Mouse (Mus musculus): ENCODE data around the gene Adam30. TPM values are rescaled to one million over a fixed set of nuclear protein-coding genes. Genes with fewer than 3 reads are reported as not detected.
A peak's percentile ranks its signal among the peaks of the same experiment; 100 is the strongest.
"Not testable (repeated sequence)": the region's sequence is repeated elsewhere in the genome, so short reads cannot be mapped to it uniquely, and the experiment has no call there.

The Adam30 gene
- not detected in 2 replicates for polyA plus RNA-seq (2015; fragmentation: Nextera tagmentation; extraction: Ambion mirVana)

- no peak for TF ChIP-seq CTCF (IDR thresholded peaks at IDR 0.05; ENCODE audit: low read depth)
- no peaks in the 10 kb centered on the region for H3K4me1 ChIP-seq (replicated peaks; ENCODE audit: control insufficient read depth, insufficient read depth, low read length)
- H3K27ac ChIP-seq (ENCODE audit: low read depth, low read length) = no peak within 1 kb of the TSS
- no peak within 1 kb of the TSS for H3K4me3 ChIP-seq (ENCODE audit: low read depth, low read length)
- WGBS = 83% methylated on average over 17 of the region's 17 CpGs
- no peaks in the 10 kb centered on the region for H3K9me3 ChIP-seq (ENCODE audit: control insufficient read depth)
- H3K27me3 ChIP-seq (replicated peaks; ENCODE audit: control insufficient read depth, insufficient read depth, low read length) = no peaks in the 10 kb centered on the region
- H3K36me3 ChIP-seq (ENCODE audit: control insufficient read depth, insufficient read depth) = no peaks in the 10 kb centered on the region
- no peak within 1 kb of the TSS for H3K4me2 ChIP-seq (replicated peaks; ENCODE audit: low read depth)
- no peak for ATAC-seq
- no peak within 1 kb of the TSS for H3K9ac ChIP-seq (ENCODE audit: low read depth, low read length)
Measured at GRCm38 (mm10) chr3:98160330-98160729, at the start of gene Adam30. Gene Adam30 (plus strand): TSS chr3:98160630.

GRCm38 (mm10) chr3:98118252-98118651 is 42.2 kb upstream of the Adam30 start:
- no peaks in the 10 kb centered on the region for H3K9me3 ChIP-seq (ENCODE audit: control insufficient read depth)
- peaks cover 53% of the 10 kb centered on the region for H3K36me3 ChIP-seq (ENCODE audit: control insufficient read depth, insufficient read depth)
- no peak for ATAC-seq
- no peak overlapping the region for H3K9ac ChIP-seq (ENCODE audit: low read depth, low read length)
- WGBS = 90% methylated on average over 3 of the region's 3 CpGs
- H3K4me3 ChIP-seq (ENCODE audit: low read depth, low read length) = no peak overlapping the region
- H3K4me2 ChIP-seq (replicated peaks; ENCODE audit: low read depth) = no peak overlapping the region
- no peaks in the 10 kb centered on the region for H3K27me3 ChIP-seq (replicated peaks; ENCODE audit: control insufficient read depth, insufficient read depth, low read length)
- no peaks in the 10 kb centered on the region for H3K4me1 ChIP-seq (replicated peaks; ENCODE audit: control insufficient read depth, insufficient read depth, low read length)
- no peak for TF ChIP-seq CTCF (IDR thresholded peaks at IDR 0.05; ENCODE audit: low read depth)
- no peak overlapping the region for H3K27ac ChIP-seq (ENCODE audit: low read depth, low read length)

GRCm38 (mm10) chr3:98119338-98119737 is 41.1 kb upstream of the Adam30 start:
- Histone ChIP-seq H3K4me1 (replicated peaks; ENCODE audit: control insufficient read depth, insufficient read depth, low read length) (no peaks in the 10 kb centered on the region), H3K27ac (ENCODE audit: low read depth, low read length) (no peak overlapping the region), H3K4me2 (replicated peaks; ENCODE audit: low read depth) (no peak overlapping the region), H3K27me3 (replicated peaks; ENCODE audit: control insufficient read depth, insufficient read depth, low read length) (no peaks in the 10 kb centered on the region), H3K4me3 (ENCODE audit: low read depth, low read length) (no peak overlapping the region), H3K9me3 (ENCODE audit: control insufficient read depth) (no peaks in the 10 kb centered on the region), H3K9ac (ENCODE audit: low read depth, low read length) (no peak overlapping the region), H3K36me3 (ENCODE audit: control insufficient read depth, insufficient read depth) (peaks cover 64% of the 10 kb centered on the region)
- no peak for TF ChIP-seq CTCF (IDR thresholded peaks at IDR 0.05; ENCODE audit: low read depth)
- ATAC-seq = no peak
- 45% methylated on average over 6 of the region's 6 CpGs for WGBS

DNA sequence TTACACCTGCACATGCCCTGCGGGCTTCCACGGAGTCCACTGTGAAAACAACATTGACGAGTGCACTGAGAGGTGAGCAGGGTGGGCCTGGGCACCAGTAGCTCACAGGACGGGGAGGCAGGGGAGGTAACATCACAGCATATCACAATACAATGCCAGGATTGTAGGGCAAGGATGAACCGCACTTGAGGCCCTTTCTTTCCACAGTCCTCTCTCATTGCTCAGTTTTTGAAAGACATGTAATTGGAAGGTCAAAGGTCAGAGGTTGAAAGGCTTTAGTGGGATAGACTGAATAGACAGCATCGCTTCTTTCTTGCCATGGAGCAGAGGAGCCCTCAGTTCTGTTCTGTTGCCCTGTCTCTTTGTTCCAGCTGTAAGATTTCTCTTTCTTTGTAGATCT is 39.5 kb upstream of the Adam30 start:
- Histone ChIP-seq H3K9me3 (ENCODE audit: control insufficient read depth) (no peaks in the 10 kb centered on the region), H3K27ac (ENCODE audit: low read depth, low read length) (no peak overlapping the region), H3K27me3 (replicated peaks; ENCODE audit: control insufficient read depth, insufficient read depth, low read length) (no peaks in the 10 kb centered on the region), H3K4me3 (ENCODE audit: low read depth, low read length) (no peak overlapping the region), H3K4me2 (replicated peaks; ENCODE audit: low read depth) (no peak overlapping the region), H3K9ac (ENCODE audit: low read depth, low read length) (no peak overlapping the region), H3K4me1 (replicated peaks; ENCODE audit: control insufficient read depth, insufficient read depth, low read length) (no peaks in the 10 kb centered on the region), H3K36me3 (ENCODE audit: control insufficient read depth, insufficient read depth) (peaks cover 67% of the 10 kb centered on the region)
- TF ChIP-seq CTCF (IDR thresholded peaks at IDR 0.05; ENCODE audit: low read depth) = no peak
- ATAC-seq = no peak
- 67% methylated on average over 6 of the region's 6 CpGs for WGBS

DNA sequence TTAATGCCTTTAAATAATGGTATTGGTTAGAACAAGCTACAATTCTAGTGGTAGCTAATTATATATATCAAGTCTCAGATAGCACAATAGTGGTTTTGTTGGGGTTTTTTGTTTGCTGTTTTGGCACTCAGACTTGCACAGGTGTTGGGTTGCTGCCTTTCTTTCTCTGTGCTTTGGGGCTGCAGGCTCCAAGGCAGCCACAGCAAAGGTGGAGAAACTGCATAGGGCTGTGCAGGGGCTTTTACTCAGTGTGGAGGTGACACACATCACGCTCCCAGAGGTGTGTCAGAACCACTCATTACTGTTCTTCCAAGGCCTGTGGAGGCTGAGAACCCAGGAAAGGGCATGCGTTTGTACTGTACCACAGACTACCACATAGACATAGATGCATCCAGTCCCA is 32.7 kb upstream of the Adam30 start:
- Histone ChIP-seq H3K4me3 (ENCODE audit: low read depth, low read length) (no peak overlapping the region), H3K27ac (ENCODE audit: low read depth, low read length) (no peak overlapping the region), H3K4me1 (replicated peaks; ENCODE audit: control insufficient read depth, insufficient read depth, low read length) (no peaks in the 10 kb centered on the region), H3K27me3 (replicated peaks; ENCODE audit: control insufficient read depth, insufficient read depth, low read length) (no peaks in the 10 kb centered on the region), H3K4me2 (replicated peaks; ENCODE audit: low read depth) (no peak overlapping the region), H3K9ac (ENCODE audit: low read depth, low read length) (no peak overlapping the region), H3K36me3 (ENCODE audit: control insufficient read depth, insufficient read depth) (peaks cover 53% of the 10 kb centered on the region), H3K9me3 (ENCODE audit: control insufficient read depth) (no peaks in the 10 kb centered on the region)
- ATAC-seq = no peak
- TF ChIP-seq CTCF (IDR thresholded peaks at IDR 0.05; ENCODE audit: low read depth) = no peak
- WGBS = 96% methylated on average over 2 of the region's 2 CpGs

DNA sequence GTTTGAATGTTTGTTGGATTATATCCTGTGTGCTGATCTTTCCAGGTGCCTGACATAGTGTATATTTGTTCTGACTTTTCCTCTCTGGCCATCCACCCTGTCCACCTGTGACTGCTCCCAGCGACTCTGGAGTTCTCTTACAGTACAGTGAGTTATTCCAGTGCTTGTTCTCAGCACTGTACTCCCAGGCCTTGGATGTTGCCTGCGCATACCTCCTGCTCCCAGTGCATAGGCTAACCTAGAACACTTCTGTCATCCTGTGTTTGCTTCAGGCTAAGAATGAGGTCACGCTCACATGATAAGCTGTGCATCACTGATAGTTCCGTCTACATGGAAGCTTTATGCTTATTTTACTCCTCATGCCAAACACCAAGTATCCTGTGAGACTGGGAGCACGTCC is 31.7 kb upstream of the Adam30 start:
- H3K4me2 ChIP-seq (replicated peaks; ENCODE audit: low read depth) = no peak overlapping the region
- H3K9me3 ChIP-seq (ENCODE audit: control insufficient read depth) = no peaks in the 10 kb centered on the region
- no peaks in the 10 kb centered on the region for H3K4me1 ChIP-seq (replicated peaks; ENCODE audit: control insufficient read depth, insufficient read depth, low read length)
- H3K36me3 ChIP-seq (ENCODE audit: control insufficient read depth, insufficient read depth) = peaks cover 51% of the 10 kb centered on the region
- WGBS = 57% methylated on average over 5 of the region's 5 CpGs
- H3K27me3 ChIP-seq (replicated peaks; ENCODE audit: control insufficient read depth, insufficient read depth, low read length) = no peaks in the 10 kb centered on the region
- no peak for ATAC-seq
- no peak overlapping the region for H3K4me3 ChIP-seq (ENCODE audit: low read depth, low read length)
- H3K9ac ChIP-seq (ENCODE audit: low read depth, low read length) = no peak overlapping the region
- no peak overlapping the region for H3K27ac ChIP-seq (ENCODE audit: low read depth, low read length)
- no peak for TF ChIP-seq CTCF (IDR thresholded peaks at IDR 0.05; ENCODE audit: low read depth)

GRCm38 (mm10) chr3:98132140-98132539 is 28.3 kb upstream of the Adam30 start:
- ATAC-seq; H3K9me3 ChIP-seq (ENCODE audit: control insufficient read depth); H3K4me2 ChIP-seq (replicated peaks; ENCODE audit: low read depth); H3K9ac ChIP-seq (ENCODE audit: low read depth, low read length); H3K4me1 ChIP-seq (replicated peaks; ENCODE audit: control insufficient read depth, insufficient read depth, low read length); H3K27ac ChIP-seq (ENCODE audit: low read depth, low read length); H3K27me3 ChIP-seq (replicated peaks; ENCODE audit: control insufficient read depth, insufficient read depth, low read length); H3K4me3 ChIP-seq (ENCODE audit: low read depth, low read length): not testable (repeated sequence)
- H3K36me3 ChIP-seq (ENCODE audit: control insufficient read depth, insufficient read depth) = peaks cover 46% of the 10 kb centered on the region
- 87% methylated on average over 4 of the region's 4 CpGs for WGBS
- TF ChIP-seq CTCF (IDR thresholded peaks at IDR 0.05; ENCODE audit: low read depth) = peak; percentile 32
